Mouse (Mus musculus) right cerebral cortex, postnatal 10 days (tissue): Measurements from ENCODE around the gene Ctnnbl1.

ENCODE experiments used
- DNase-seq, 2 experiments: peaks; one replicate each; pipeline ENCODE4 v3.0.0; 2021; ENCODE audit warnings: low spot score in 2 of 2

Gene Ctnnbl1

DNA sequence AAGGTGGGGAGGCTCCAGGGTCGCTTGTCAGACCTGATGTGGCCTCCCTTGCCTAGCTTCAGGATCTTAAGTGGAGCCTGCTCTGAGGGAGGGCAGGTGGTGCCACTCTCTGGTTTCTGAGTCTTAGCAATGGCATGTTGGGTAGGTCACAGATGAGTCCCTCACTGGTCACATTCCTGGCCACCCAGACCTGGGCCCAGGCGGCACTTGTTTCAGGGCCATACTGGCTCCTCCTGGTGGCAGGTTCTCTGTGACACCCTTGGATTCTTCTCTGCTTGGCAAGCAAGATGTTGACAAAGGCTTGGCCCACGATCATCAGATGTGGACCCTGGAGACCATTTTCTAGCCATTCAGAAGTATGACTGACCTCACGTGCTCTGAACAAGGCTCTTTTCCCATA lies 195.5 kb downstream of the Ctnnbl1 start:
- DNase-seq = no peak

DNA sequence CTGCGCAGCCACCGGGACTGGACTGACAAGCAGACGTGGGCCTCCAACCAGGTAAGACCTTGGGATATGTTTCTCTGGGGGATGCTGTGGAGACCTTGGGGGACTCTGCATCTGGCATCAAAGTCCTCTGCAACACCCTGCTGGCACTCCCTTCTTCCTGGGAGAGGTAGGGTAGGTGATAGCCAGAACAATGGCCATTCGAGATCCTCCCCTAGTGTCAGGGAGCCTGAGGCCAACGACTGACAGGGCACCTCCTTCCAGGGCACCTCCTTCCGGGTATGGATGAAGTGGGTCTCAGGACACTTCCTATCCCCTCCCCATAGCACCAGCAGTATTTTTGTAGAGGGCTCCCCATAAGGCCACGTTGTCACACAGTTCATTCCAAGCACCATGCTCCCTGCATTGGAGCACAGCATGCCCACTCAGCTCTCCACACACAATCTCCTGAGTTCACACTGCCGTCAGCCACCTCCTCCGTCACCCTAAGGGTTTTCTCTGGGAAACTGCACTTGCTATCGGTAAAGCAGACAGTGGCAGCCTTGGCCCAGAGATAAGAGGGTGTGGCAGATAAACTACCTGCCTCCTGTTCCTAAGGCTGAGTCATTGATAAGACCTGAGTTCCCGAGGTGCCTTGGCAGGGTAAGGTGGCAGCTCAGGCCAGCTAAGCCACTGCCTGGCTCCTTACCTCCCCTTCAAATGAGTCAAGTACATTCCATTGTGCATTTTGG lies 198.4 kb downstream of the Ctnnbl1 start:
- no peak for DNase-seq

DNA sequence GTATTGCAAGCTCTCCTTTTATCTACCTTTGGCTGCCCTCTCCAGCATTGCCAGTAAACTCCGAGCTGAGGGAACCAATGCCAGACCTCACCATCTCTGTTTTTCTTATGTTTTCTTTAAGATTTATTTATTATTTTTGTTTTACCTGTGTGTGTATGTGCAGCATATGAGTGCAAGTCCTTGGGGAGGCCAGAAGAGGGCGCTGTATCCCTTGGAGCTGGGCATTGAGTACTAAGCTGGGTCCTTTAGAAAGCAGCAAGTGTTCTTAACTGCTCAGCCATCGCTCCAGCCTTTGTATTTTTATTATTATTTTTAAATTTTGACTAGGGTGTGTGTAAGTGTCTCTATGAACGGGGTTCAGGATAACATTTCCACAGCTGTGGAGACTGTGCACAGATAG lies 199.5 kb downstream of the Ctnnbl1 start:
- no peak for DNase-seq

DNA sequence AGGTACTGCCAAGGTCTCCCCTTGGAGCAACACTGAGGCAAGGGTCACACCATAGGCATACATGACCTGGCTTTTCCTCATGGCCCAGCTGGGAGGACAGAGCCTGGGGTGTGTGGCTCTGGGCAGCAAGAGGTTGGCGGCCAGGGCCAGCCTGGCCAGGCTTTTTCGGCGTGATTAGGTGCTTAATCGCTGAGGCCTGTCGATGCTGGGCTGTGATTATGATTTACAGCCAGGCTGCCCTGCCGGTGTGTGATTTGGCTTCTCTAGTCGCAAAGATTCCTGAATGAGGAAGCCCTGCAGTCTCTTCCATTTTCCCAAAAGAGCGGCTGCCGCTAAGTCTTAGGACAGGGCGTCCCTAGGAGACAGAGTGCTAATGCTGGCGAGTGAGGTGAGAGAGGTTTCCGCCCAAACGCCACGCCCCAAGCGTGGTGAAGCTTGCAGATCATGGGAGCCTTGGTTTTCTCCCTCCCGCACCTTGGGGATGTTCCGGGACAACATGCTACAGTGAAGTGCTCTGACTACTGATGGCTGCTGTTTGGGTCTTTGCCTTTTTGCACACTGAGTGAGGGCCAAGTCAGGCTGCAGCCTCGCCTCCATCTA lies 203.5 kb downstream of the Ctnnbl1 start:
- peak in 1 of 2 experiments; percentile 26 for DNase-seq
